Mouse (Mus musculus) testis, adult 2 months (tissue): ENCODE data around the gene Hk3. TPM values are rescaled to one million over a fixed set of nuclear protein-coding genes. Genes with fewer than 3 reads are reported as not detected.

ENCODE experiments used
- H3K27ac ChIP-seq: fragments of 200-500 bp; 2 replicates; pipeline ENCODE4 v1.5.1; 2012; ENCODE audit warnings: low read depth, low read length; ENCODE audit not compliant: control insufficient read depth, insufficient read depth
- H3K27me3 ChIP-seq: fragments of 200-500 bp; 2 replicates; pipeline ENCODE4 v1.6.1; 2012; ENCODE audit warnings: mild to moderate bottlenecking, low read length, moderate library complexity; ENCODE audit not compliant: control insufficient read depth, insufficient read depth
- H3K36me3 ChIP-seq: fragments of 200-500 bp; 2 replicates; pipeline ENCODE4 v1.6.1; 2012; ENCODE audit warnings: mild to moderate bottlenecking, low read length; ENCODE audit not compliant: control insufficient read depth, insufficient read depth
- H3K4me1 ChIP-seq: fragments of 200-500 bp; 2 replicates; pipeline ENCODE4 v1.6.1; 2012; ENCODE audit warnings: low read length; ENCODE audit not compliant: control insufficient read depth, insufficient read depth
- H3K4me3 ChIP-seq: fragments of 200-500 bp; 2 replicates; pipeline ENCODE4 v1.5.1; 2012; ENCODE audit warnings: low read depth, mild to moderate bottlenecking, low read length, moderate library complexity, mixed read lengths; ENCODE audit not compliant: control insufficient read depth
- CTCF ChIP-seq: fragments of 200-500 bp; IDR thresholded peaks from 2 replicates; pipeline ENCODE4 v1.5.1; 2012; ENCODE audit warnings: low read depth, mild to moderate bottlenecking, inconsistent platforms, low read length, moderate library complexity; ENCODE audit not compliant: control insufficient read depth, insufficient read depth, insufficient replicate concordance
- POLR2A ChIP-seq: fragments of 200-500 bp; IDR thresholded peaks from 2 replicates; pipeline ENCODE4 v1.6.1; 2012; ENCODE audit warnings: low read depth, mild to moderate bottlenecking, inconsistent platforms, low read length, moderate library complexity; ENCODE audit not compliant: control insufficient read depth
- polyA plus RNA-seq: library from polyadenylated mRNA; depleted of rRNA; stranded (reverse); fragments of >200 nt; gene quantifications from 2 replicates; pipeline ENCODE4 v1.2.3, GENCODE M21; 2012

Hk3 gene
- polyA plus RNA-seq, 1 experiment = 1.2 TPM

- H3K27ac ChIP-seq = no peak overlapping the region
- H3K27me3 ChIP-seq = no peaks in the 10 kb centered on the region
- no peaks in the 10 kb centered on the region for H3K36me3 ChIP-seq
- TF ChIP-seq CTCF = no peak
- TF ChIP-seq POLR2A = no peak
- no peak overlapping the region for H3K4me3 ChIP-seq
- H3K4me1 ChIP-seq = no peaks in the 10 kb centered on the region
These were observed 1.5 kb upstream of the Hk3 start for GRCm38 (mm10) chr13:55022715-55023114.

- Histone ChIP-seq H3K27ac (no peak overlapping the region), H3K36me3 (no peaks in the 10 kb centered on the region), H3K27me3 (no peaks in the 10 kb centered on the region), H3K4me1 (no peaks in the 10 kb centered on the region), H3K4me3 (no peak overlapping the region)
- no peak for TF ChIP-seq CTCF
- no peak for TF ChIP-seq POLR2A
These were observed 1.1 kb upstream of the Hk3 start for GRCm38 (mm10) chr13:55022256-55022655.

- H3K27me3 ChIP-seq = no peaks in the 10 kb centered on the region
- H3K4me3 ChIP-seq = no peak overlapping the region
- no peaks in the 10 kb centered on the region for H3K36me3 ChIP-seq
- TF ChIP-seq CTCF (no peak), POLR2A (no peak)
- no peak overlapping the region for H3K27ac ChIP-seq
- H3K4me1 ChIP-seq = no peaks in the 10 kb centered on the region
These were observed 1.1 kb downstream of the Hk3 start for GRCm38 (mm10) chr13:55020051-55020450.

- H3K27me3 ChIP-seq = no peaks in the 10 kb centered on the region
- H3K36me3 ChIP-seq = no peaks in the 10 kb centered on the region
- H3K27ac ChIP-seq = no peak overlapping the region
- H3K4me1 ChIP-seq = no peaks in the 10 kb centered on the region
- no peak for TF ChIP-seq CTCF
- TF ChIP-seq POLR2A = no peak
- no peak overlapping the region for H3K4me3 ChIP-seq
These were observed 2.0 kb downstream of the Hk3 start for GRCm38 (mm10) chr13:55019181-55019580.

GRCm38 (mm10) chr13:55018700-55019099, 2.5 kb downstream of the Hk3 start:
- Histone ChIP-seq H3K36me3 (no peaks in the 10 kb centered on the region), H3K27me3 (no peaks in the 10 kb centered on the region), H3K4me3 (no peak overlapping the region), H3K27ac (no peak overlapping the region), H3K4me1 (no peaks in the 10 kb centered on the region)
- TF ChIP-seq CTCF (no peak), POLR2A (no peak)

- H3K27ac ChIP-seq = no peak overlapping the region
- no peaks in the 10 kb centered on the region for H3K27me3 ChIP-seq
- H3K4me3 ChIP-seq = no peak overlapping the region
- H3K4me1 ChIP-seq = no peaks in the 10 kb centered on the region
- TF ChIP-seq POLR2A (no peak), CTCF (no peak)
- no peaks in the 10 kb centered on the region for H3K36me3 ChIP-seq
These were observed 3.1 kb downstream of the Hk3 start for GRCm38 (mm10) chr13:55017898-55018599.

GRCm38 (mm10) chr13:55017154-55017897, 3.9 kb downstream of the Hk3 start:
- Histone ChIP-seq H3K4me1 (peaks cover under 1% of the 10 kb centered on the region; the same call in 1 of the 2 replicates), H3K27me3 (no peaks in the 10 kb centered on the region), H3K27ac (no peak overlapping the region), H3K4me3 (no peak overlapping the region), H3K36me3 (no peaks in the 10 kb centered on the region)
- TF ChIP-seq CTCF = no peak
- TF ChIP-seq POLR2A = no peak
